Mouse (Mus musculus): ENCODE results near the gene Ube2l6.

DNA sequence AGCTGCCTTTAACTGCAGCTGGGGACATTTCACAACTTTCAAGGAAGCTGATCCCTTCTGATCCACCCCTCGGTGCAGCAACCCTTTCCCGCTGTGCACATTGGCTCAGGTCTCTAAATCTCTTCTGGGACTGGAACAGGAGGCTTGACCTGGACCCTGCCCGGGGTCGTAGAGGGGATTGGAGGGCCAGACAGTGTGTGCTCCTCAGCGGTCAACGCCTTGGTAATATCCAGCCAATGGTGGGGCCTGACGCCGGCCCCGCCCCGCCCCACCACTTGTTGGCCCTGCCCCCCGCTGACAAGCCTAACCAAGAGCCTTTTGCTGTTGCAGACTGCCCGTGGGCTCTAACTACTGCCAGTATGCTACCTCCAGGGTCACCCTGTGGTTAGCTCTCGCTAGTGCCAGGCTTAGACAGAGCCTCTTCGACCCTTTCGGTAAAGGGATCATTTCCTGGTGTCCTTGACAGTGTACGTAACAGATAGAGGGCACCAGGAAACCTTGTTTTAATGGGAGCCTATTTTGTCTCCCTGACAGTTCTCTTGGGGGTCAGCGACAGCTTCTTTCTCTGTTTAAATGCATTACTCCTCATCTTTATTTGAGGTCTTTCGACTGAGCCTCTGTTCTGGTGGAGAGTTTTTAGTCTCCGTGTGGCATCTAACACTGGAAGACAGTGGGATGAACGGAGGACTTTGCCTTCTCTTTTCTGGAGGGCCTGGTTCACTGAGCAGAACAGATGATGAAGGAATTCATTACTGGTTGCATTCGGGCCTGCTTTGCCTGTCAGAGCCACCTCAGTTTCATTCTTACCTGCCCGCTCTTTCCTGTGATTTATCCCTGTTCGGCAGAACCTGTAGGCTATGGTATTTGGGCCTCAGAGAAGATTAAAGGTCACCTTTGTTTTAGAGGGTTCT is 52.8 kb downstream of the Ube2l6 start:
- TF ChIP-seq POLR2A (IDR thresholded peaks at IDR 0.05; ENCODE audit: low read depth, low read length) (no peak), CTCF (conservative IDR thresholded peaks at IDR 0.05; ENCODE audit: insufficient read depth, insufficient read length, low read depth, low read length) (no peak)

All from kidney, adult 2 months (tissue).